Mouse (Mus musculus) layer of hippocampus, adult 9-11 months (tissue): ENCODE results near the gene Cdk6.

ENCODE experiments used
- DNase-seq: peaks from one replicate; pipeline ENCODE4 v3.0.0; 2022

The Cdk6 gene

DNA sequence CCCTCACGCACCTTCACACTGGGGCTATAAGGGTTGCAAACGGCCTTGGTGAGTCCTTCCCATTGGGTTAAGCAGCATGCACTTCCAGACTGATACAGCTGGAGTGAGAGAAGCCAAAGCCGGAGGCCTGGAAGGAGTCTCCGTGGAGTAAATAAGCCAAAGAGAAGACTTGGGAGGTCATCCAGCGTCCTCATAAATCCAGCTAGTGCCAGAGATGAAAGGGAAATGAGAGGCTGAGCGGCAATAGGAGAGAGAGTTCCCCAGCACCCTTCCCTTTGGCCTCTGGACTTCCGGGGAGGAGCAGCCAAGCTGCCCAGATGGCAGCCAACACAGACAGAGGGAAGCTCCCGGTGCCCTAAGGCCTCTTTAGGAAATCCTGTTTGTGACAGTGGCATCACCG, 149.8 kb downstream of the Cdk6 start:
- DNase-seq = no peak

DNA sequence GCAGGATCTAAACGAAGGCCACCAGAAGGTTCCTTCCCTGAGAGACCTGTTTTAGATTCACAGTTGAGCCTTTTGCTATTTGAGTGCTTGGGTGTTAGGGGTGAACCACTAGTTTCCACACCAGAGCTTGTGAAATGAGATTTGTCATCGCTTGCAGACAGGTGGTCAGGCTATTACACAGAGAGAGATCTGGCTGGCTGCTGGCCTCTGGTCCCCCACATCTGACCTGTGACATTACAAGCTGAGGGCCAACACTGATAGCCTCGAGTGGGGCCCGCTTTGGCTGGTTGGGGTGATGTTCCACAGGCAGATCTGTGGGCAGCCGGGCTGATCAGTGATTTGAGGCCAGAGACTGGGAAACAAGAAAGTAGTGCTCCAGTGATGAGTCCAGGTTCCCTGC, 150.6 kb downstream of the Cdk6 start:
- DNase-seq = no peak

DNA sequence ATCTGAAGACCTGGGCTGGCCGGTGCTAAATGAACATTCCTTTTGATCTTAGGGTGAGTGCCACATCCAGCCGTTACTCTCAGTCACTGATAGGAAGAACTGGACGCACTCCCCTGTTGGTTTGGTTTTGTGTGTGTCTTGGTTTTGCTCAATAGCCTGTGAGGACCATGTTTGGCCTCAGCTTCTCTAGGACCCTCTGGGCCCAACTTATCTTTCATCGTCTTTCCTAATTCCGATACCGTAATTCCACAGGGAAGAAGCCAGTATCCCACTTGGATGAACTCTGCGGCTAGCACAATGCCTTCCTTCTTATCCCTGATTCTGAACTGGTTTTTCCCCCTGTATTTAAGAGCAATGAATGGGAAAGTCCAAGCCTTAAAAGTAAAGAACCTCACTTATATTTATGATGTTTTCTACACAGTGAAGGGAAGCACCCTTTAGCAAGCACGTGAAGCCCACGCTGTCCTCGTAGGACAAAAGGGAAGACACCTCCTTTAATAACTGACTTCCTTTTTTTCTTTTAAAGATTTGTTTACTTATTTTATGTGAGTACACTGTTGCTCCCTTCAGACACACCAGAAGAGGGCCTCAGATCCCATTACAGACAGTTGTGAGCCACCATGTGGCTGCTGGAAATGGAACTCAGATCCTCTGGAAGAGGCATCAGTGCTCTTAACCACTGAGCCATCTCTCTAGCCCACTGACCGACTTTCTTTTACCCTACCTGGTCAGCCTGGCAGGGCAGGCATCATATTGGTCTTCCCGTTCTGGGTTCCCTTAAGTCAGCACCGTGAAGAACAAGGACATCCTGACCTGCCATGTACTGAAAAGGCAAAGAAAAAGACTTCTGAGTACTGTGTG, 151.7 kb downstream of the Cdk6 start:
- no peak for DNase-seq

DNA sequence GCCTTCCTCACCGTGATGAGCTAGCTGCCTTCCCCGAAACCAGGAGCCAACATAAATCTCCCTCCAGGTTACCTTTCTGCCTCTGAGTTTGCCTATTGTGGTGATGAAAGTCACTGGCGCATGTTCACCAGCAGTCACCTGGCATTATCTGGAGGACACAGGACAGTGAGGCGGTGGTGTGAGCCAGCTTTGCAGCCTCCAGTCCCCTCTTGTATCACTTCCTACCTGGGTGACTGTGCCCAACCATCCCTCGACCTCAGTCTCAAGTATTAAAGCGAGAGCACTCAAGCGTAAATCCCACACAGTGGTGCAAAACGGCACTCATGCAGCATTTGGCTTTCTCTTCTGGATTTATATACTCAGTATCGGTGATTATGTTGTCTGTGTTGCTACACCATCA, 152.7 kb downstream of the Cdk6 start:
- no peak for DNase-seq

DNA sequence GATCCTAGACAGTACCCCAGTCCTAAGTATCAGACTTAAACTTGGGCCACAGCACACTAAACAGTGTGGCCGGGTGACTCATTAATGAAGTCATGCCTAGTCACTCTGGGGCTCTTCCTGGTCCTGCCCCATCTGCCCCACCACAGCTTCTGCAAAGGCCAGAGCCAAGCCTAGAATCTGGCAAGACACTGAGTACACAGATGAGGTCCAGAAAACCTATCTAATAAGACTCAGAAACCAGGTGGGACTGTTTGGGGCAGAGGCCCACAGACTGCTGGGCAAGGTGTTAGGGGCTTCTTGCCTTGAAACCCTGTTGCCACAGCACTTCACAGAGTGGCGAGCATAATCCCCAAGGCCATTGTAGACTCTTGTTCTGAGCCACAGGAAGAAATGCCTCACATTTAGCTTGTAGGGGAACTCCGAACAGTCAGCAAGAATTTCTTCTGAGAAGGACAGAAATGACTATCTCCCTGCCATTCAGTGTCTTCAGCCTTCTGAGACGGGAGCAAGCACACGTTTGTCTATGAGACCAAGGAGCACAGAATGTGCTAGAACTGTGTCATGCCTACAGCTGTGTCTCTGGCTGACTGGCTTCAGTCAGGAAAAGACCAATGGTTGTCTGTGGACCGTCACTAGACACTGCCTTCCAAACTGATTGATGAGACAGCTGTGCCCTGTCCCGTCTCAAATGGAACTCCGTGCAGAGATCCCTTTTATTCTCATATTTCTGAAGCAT, 153.3 kb downstream of the Cdk6 start:
- no peak for DNase-seq

DNA sequence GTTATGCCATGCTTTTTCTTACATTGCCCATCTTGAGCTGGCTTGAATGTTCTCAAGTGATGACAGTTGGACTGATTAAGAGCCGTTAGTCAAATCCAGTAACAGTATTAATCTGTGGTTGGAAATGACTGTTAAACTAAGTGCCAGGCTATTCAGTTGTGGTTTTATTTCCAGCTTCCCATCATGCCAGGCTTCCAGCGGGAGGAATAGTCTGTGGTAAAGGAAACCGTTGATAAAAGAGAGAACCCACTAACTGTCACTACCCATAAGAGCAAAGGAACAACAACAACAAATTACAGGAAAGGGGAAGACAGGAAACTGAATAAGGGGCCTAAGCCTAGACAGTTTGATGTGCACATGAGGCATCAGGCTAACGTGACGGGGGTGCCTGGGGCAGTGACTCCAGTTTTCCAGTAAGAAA, 156.2 kb downstream of the Cdk6 start:
- no peak for DNase-seq

DNA sequence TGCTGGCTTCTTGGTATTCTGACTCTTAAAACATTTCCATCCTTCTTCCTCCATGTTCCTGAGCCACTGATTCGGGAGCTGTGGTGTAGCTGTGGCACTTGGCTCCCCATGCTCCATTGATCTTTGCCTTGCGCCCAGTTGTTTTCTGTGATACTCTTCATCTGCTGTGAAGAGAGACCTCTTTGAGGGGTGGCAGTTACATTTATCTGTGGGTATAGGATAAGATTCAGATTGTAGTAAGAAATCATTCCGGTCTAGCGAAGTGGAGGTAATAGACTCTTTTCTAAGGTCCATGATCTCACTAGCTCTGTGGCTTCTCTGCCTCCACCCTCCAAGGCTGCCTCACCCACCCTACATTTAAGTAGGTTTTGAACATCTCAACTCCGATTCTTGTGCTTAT, 159.0 kb downstream of the Cdk6 start:
- DNase-seq = no peak

DNA sequence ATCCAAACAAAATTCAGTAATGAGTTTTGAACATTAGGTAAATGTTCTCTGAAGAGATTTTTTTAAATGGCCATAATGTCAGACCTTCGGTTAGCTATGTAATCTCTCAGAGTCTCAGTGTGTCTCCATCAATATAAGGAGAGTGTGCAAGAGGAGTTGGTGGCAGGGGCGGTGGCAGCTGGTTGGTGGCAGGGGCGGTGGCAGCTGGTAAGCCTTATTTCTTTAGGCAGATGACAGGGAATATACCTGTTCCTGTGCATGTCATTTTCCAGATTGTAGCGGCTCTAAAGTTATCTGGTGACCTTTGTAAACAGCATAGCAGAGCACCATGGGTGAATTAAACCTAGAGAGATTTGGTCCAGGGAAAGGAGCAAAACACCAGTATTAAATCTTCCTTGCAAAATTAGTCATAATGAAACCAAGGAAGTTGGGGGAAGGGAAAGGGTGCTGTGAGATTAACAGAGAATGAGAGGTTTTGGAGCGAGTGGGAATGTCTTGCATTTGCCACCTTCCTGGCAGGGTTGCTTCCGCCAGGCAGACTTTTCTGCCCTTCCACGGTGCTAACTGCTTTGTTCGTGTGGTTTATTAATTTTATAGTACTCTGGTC, 159.8 kb downstream of the Cdk6 start:
- DNase-seq = no peak

DNA sequence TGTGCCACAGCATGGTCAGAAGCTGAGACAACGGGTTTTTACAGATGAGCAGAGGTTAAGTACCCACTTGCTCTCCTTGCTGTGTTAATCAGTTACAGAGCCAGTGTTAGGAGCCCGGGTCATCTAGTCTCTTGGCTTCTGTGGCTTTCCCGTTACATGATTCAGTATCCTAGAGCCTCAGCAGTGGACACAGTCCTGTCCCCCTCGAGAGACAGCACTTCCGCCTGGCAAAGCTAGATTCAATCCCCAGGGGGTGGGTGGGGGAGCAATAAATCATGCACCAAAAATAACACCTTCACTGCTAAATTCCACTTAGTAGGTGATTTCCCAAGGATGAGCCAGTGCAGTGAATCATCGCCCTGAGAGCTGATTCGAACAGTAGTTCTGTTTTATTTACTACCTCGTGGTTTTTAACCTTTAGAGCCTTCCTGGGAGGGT, 160.3 kb downstream of the Cdk6 start:
- no peak for DNase-seq

DNA sequence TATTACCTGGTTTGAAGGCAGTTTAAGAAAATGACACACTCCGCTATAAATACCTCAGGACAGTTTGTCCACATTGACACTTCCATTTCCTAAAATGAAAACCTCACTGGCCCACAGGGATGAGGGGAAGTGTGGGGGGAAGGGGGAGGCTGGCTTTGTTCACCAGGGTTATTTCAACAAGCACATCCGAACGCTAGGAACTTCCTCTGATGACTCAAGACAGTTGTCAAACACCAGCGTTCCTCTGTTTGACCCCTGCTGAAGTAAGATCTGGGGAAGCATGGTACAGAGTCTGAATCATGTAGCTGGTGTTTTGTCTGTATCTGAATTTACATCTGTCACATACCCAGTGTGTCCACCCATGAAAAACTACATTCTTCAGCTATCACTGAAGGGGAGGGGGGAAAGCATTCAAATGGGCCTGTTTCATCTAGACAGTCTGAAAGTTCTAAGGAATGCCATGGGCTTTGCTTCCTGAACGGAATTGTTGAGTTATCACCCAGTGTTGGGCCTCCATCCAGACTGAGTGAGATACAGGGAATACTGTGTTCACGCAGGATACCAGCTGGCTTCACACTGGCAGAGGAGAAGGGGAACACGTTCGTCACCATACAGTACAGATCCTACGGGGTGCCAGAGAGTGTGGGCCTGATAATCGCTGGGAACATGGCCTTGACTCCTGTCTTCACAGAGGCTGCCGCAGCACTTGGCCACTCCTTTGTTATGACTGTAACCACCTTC, 161.5 kb downstream of the Cdk6 start:
- DNase-seq = peak; percentile 74

DNA sequence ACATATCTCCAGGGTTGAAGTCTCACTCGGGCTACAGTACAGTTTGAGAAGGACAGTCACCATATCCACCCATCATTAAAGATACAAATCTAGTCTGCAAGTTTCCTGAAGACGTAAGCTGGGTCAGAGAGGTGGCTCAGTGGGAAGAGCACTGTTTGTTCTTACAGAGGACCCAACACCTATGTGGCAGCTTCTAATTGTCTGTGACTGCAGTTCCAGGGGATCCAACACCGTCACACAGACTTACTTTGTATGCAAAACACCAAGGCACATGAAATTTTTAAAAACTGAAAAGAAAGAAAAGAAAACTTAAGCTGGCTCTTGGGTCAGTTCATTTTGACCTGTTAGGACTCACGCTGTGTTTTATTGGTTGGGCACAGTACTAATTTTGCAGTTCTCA, 162.1 kb downstream of the Cdk6 start:
- DNase-seq = no peak

DNA sequence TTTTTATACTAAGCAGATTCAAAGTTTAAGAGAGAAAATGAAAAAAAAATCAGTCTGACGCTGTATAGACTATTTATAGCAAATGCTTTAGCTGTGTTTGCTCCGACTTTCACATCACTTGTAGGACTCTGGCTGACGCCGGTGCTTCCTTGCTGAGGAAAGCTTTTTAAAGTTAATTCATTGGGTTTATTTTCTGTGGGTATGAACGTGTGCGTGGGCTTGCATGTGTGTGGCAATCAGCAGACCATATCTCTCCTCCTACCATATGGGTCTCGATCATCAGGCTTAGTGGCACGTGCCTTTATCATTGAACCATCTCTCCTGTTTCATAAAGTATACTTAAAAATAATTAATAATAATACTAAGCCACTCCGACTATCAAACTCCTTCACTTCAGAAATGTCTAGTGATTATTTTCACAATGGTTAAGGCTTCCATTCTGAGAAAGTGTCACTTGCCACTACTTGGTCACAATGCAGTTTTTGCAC, 162.6 kb downstream of the Cdk6 start:
- no peak for DNase-seq

DNA sequence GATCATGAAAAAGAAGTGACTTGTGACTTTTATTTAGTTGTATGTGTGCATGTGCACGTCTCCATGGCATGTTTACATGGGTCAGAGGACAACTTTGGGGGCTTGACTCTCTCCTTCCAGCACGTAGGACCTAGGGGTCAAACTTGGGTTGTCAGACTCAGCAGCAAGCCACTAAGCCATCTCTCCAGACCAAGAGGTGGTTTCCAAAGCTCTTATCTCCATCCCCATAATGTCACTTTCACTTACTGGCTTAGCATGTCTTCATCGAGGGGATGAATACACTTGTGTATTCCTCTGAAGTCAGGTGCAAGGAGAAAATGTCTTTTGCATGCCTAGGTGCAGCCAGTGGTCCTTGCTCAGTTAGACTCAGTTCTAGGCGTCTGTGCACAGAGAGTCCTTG, 163.2 kb downstream of the Cdk6 start:
- no peak for DNase-seq

DNA sequence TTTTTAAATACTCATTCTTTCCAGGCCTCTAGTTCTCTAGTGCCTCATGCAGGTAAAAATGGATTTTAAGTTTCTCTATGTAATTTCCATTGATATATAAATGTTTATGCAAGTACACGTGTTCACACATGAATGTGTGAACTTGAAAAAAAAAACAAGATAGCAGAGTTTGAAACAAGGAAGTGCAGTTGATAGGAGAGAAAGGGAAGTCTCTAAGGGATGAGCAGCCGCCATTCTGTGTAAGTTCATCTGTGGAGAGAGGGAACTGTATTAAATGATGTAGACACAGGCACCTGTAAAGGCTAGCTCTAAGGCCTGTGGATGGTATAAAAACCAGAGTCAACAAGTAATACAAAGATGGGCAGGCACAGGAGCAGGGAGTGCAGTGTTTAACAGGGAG, 164.3 kb downstream of the Cdk6 start:
- DNase-seq = no peak

DNA sequence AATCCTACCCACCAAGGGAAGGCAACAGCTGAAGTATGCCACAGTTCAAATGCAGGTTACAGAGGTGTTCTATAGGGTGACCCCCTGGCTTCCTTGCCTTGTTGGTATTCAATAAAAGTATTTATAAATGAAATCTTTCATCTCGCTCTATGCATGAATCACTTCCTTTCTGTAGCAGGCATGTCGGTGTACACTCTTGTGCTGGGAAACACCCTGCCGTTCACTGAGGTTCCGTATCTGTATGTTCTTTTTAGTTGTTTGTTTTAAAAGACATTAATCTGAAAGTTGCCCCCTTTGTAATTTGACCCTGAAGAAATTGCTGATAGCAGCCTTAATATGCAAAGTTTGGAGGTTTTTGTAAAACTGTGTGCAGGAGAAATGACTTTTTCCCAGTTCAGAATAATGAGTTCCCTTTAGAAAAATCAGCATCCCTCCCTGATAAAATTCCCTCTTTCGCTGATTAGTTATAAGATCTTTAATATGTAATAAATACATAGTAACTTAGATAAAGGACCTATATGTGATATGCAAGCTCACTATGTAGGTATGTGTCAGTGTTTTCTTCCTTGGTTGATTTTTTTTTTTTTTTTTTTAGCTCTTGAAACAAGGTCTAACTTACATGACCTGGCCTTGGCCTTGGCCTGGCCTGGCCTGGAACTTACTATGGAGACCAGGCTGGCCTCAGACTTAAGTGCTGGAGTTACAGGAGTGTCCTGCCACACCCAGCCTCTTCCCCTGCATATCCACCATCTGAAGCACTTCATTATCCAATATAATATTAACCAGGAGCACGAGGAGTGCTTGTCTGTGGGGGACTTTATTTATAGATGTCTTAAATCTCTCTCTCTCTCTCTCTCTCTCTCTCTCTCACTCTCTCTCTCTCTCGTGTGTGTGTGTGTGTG, 167.4 kb downstream of the Cdk6 start:
- no peak for DNase-seq

DNA sequence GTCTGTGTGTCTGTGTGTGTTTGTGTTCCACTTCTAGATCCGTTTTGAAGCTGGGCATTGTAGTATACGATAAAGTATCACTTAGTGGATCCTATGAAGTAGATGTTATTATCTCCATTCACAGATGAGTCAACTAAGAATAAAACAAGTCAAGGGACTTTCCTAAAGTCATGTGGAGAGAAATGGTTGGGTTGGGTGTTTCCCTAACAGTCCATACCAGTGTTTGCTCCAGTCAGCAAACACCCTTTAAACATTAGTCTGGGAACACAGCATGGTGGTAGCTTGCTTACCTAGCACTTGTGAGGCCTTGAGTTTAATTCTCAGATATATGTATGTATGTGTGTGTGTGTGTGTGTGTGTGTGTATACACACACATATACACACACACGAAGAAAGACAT, 168.2 kb downstream of the Cdk6 start:
- no peak for DNase-seq

DNA sequence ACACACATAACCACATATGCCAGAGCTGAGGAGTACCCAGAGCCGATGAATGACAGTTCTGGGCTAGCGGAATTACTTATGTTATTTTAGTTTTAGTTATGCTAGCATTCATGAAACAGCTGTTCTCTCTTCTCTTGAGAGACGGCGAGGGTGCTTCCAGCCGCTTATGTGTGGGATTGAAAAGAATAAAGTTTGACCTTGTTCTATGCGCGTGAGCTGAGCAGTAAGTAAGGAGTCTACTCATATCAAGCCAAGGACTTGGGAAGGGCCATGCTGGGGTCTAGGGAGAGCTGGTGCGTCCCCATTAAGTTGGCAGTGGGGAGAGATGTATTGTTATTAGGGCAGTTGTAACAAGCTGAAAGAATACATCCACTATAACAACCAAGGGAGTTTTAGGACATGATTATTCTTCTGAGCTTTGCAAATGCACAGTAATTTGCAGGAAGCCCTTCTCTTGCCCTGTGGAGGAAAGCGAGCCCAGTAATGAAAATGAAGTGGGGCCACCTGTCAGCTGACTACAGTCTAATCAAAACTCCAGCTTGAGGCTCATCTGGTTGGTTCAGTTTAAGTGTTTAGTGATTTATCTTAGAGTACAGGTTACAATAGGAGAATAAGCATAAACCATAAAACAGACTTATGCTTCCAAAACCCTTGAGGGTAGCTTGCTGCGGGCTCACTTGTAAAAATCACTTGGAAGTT, 170.0 kb downstream of the Cdk6 start:
- DNase-seq = no peak

DNA sequence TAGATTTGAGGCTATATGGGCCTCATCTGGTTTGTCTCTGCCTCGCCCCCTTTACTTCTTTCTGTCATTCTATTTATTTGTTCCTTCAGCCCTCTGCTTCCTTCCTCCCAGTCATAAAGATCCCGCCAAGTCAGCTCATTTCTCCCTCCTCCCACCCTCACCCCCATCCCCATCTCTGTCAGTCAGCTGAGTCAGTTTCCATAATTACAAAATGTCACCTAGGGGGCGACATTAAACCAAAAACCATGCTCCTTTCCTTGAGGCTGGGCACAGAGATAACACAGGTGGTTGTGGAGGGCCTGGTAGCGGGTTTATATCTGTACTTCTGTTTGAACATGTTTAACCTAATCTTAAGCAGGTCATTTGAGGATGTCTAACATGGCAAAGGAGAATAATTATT, 171.3 kb downstream of the Cdk6 start:
- no peak for DNase-seq

DNA sequence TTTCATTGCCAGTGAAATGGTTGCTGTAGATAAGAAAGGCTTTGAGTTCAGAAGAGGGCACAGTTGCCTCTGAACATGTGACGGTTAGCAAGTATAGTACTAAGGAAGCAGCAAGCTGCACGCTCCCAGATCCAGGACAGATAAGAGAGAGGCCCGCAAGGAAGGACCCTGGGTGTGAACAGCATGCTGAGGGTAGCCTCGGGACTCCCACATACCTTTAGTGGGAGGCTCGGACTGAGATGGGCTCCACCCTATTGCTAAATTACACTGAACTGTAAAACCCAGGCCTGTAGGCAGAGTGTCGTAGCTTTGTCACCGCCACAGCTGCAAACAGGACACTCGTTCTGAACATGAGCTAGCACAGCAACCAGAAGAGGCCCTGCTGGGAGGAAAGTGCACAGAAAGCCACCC, 173.6 kb downstream of the Cdk6 start:
- DNase-seq = no peak

DNA sequence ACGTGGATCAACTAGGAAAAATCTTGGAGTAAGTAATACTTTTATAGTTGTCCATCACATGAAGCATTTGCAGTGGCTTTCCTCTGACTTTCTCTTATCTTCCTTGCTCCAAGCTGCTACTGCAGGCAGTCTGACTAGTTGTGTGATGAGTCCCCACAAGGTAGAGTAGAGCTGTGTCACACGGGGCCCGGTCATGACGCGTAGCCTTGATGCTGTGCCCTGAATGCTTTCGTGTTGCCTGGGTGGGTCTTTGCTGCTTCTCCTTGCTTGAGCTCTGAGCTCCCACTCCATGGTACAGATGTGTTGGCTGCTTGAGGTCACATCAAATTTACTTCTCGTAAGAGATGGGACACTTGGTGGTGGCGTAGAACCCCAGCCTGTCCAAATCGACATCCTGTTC, 174.2 kb downstream of the Cdk6 start:
- no peak for DNase-seq

DNA sequence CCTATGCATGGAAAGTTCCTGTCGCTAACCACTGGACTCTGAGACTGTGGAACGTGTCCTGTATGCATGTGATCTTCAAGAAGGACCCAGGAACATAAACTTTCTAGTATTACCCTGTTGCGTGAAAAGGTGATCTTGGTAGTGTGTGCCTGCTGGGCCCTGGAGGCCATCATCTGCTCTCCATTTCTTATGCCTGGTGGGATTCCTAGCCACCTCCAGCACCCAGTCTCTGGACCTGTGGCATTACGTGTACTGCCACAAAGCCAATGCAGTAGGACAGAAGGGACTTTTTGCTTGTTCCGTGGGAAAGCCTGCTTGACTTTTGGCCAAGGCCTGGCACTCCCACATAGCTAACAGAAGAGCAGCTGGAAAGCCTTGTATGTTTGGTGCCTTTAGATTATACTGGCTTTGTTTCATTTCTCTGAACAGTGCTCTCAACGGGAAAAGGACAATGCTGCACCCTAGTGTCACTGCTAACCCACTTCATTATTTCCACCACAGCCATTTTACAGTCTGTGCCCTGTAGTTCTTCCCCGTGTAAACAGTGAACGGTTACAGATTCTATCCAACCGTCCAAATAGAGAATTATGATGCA, 175.3 kb downstream of the Cdk6 start:
- peak; percentile 46 for DNase-seq
